Mouse (Mus musculus): ENCODE measurements around the gene Zdhhc19. TPM values are rescaled to one million over a fixed set of nuclear protein-coding genes. Genes with fewer than 3 reads are reported as not detected.
A peak's percentile ranks its signal among the peaks of the same experiment; 100 is the strongest.

Gene Zdhhc19
- total RNA-seq (2012; rRNA removed), result 0.58 TPM in 1 of 2 replicates, not detected in the other
- 1 to 10 TPM in 1 of 2 experiments, not detected in 1; 1.4 TPM for polyA plus RNA-seq (2012; ENCODE audit: insufficient read depth in 1 of 2, insufficient read length in 2 of 2, low read depth in 1 of 2, low replicate concordance in 2 of 2, missing spikeins in 1 of 2)

DNA sequence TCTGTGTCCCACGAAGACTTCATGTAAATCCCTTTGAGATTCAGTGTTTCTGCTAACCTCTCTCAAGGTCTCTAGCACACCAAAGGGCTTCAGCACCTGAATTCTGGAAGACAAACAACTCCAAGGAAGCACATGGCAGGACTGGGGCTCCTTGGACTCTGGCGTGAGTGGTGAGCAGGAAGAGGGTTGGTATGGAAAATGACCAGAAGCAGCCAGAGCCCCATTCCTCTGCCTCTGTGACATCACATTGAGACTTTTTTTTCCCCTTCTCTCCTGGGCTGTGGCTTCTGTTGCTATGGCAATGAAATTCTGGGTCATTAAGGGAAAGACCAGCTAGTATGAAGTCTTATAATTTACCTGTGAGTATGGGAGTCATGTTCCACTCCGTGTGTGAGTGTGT is at the start of gene Zdhhc19:
Gene Zdhhc19 (plus strand): TSS at position 301 of the 400 bp plus-strand sequence.
- no peak for DNase-seq (ENCODE audit: low read depth, low spot score)
- Histone ChIP-seq H3K4me1 (ENCODE audit: control insufficient read depth in 1 of 2, insufficient read depth in 2 of 2, low read length in 2 of 2) (no peaks in the 10 kb centered on the region), H3K27me3 (ENCODE audit: control insufficient read depth in 1 of 2, insufficient read depth in 2 of 2, low read length in 2 of 2) (no peaks in the 10 kb centered on the region), H3K4me3 (ENCODE audit: control insufficient read depth in 1 of 2, insufficient read depth in 1 of 2, low read depth in 2 of 2, low read length in 2 of 2) (no peak within 1 kb of the TSS), H3K9ac (ENCODE audit: control insufficient read depth, low read depth, low read length, poor library complexity, severe bottlenecking) (no peak within 1 kb of the TSS), H3K9me3 (replicated peaks; ENCODE audit: insufficient read depth, low read length) (no peaks in the 10 kb centered on the region), H3K27ac (ENCODE audit: control insufficient read depth, low read depth, low read length) (no peak within 1 kb of the TSS), H3K79me2 (ENCODE audit: control insufficient read depth, insufficient read depth, low read length, poor library complexity) (no peaks in the 10 kb centered on the region), H3K36me3 (ENCODE audit: control insufficient read depth in 1 of 2, insufficient read depth in 2 of 2, low read length in 2 of 2) (no peaks in the 10 kb centered on the region)
- TF ChIP-seq RAD21 (IDR thresholded peaks at IDR 0.05; ENCODE audit: low read depth, low read length), result no peak
- TF ChIP-seq USF2 (IDR thresholded peaks at IDR 0.05; ENCODE audit: borderline replicate concordance in 1 of 2, insufficient read depth in 1 of 2, low read depth in 1 of 2, low read length in 2 of 2), result no peak
- no peak for TF ChIP-seq UBTF (IDR thresholded peaks at IDR 0.05; ENCODE audit: borderline replicate concordance, insufficient read depth, low read depth, low read length)
- no peak for TF ChIP-seq JUND (IDR thresholded peaks at IDR 0.05; ENCODE audit: low read depth, low read length)
- TF ChIP-seq ZMIZ1 (IDR thresholded peaks at IDR 0.05; ENCODE audit: low read depth, low read length), result no peak
- TF ChIP-seq GATA1 (IDR thresholded peaks at IDR 0.05; ENCODE audit: low read depth, low read length), result no peak
- no peak for TF ChIP-seq SIN3A (IDR thresholded peaks at IDR 0.05; ENCODE audit: low read length)
- no peak for TF ChIP-seq POLR2A (IDR thresholded peaks at IDR 0.05; ENCODE audit: control insufficient read depth in 1 of 2, insufficient read depth in 1 of 2, low read depth in 1 of 2, low read length in 2 of 2, poor library complexity in 1 of 2)
- no peak for TF ChIP-seq MAFK (IDR thresholded peaks at IDR 0.05; ENCODE audit: borderline replicate concordance, low read depth, low read length)
- TF ChIP-seq POLR2AphosphoS5 (IDR thresholded peaks at IDR 0.05; ENCODE audit: borderline replicate concordance, low read depth, low read length), result no peak
- TF ChIP-seq ETS1 (IDR thresholded peaks at IDR 0.05; ENCODE audit: low read depth, low read length), result no peak
- TF ChIP-seq NRF1 (IDR thresholded peaks at IDR 0.05; ENCODE audit: insufficient read depth, low read depth, low read length, poor library complexity, severe bottlenecking), result no peak
- no peak for TF ChIP-seq ZC3H11A (IDR thresholded peaks at IDR 0.05; ENCODE audit: low read depth, low read length)
- no peak for TF ChIP-seq SMC3 (IDR thresholded peaks at IDR 0.05; ENCODE audit: low read depth, low read length)

DNA sequence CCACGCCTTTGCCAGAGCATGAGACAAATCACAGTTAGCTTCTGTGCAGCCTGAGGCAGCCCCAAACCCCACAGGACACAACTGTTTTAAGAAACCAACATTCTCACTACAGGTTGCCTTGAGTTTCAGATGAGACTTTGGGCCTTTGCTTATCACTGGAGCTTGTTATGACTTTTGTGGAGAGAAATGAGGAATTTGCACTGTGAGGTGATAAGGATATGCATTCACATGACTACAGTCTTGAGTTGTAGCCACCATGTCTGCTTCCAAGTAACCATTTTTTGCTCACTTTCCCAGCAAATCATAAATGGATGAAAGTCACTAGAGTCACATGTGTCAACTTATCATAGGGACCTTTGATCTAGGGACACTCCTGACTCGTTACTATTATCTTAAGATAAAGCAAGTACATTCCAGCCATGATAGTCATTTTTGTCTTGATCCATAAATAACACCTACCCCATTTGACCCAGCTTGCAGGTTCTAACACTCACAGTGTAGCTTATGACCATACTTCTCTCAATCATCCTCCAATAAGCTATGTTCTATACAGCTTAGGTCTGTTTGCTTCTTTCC is 49.4 kb upstream of the Zdhhc19 start:
- Histone ChIP-seq H3K9me3 (replicated peaks; ENCODE audit: insufficient read depth, low read length) (no peaks in the 10 kb centered on the region), H3K79me2 (ENCODE audit: control insufficient read depth, insufficient read depth, low read length, poor library complexity) (peaks cover 15% of the 10 kb centered on the region), H3K9ac (ENCODE audit: control insufficient read depth, low read depth, low read length, poor library complexity, severe bottlenecking) (no peak overlapping the region), H3K27ac (ENCODE audit: control insufficient read depth, low read depth, low read length) (peak overlapping the region; percentile 27), H3K4me1 (ENCODE audit: control insufficient read depth in 1 of 2, insufficient read depth in 2 of 2, low read length in 2 of 2) (peaks cover 43 to 54% of the 10 kb centered on the region in 2 experiments), H3K4me3 (ENCODE audit: control insufficient read depth in 1 of 2, insufficient read depth in 1 of 2, low read depth in 2 of 2, low read length in 2 of 2) (no peak overlapping the region), H3K27me3 (ENCODE audit: control insufficient read depth in 1 of 2, insufficient read depth in 2 of 2, low read length in 2 of 2) (no peaks in the 10 kb centered on the region), H3K36me3 (ENCODE audit: control insufficient read depth in 1 of 2, insufficient read depth in 2 of 2, low read length in 2 of 2) (peaks cover 0 to 64% of the 10 kb centered on the region in 2 experiments; a peak in 2 of 4 replicates)
- DNase-seq (ENCODE audit: low read depth, low spot score), result peak; percentile 66
- TF ChIP-seq BHLHE40 (IDR thresholded peaks at IDR 0.05; ENCODE audit: borderline replicate concordance, low read depth, low read length) (peak; percentile 90), MEF2A (IDR thresholded peaks at IDR 0.05; ENCODE audit: extremely low read depth, insufficient replicate concordance, low read depth, low read length, poor library complexity, severe bottlenecking) (no peak), USF1 (IDR thresholded peaks at IDR 0.05; ENCODE audit: low read depth, low read length) (peak; percentile 77), TBP (IDR thresholded peaks at IDR 0.05; ENCODE audit: low read depth, low read length) (0 out of 2 replicates have a peak, but pooled peaks have one; percentile 29), MYC (IDR thresholded peaks at IDR 0.05; ENCODE audit: low read depth, low read length) (no peak), SIN3A (IDR thresholded peaks at IDR 0.05; ENCODE audit: low read length) (peak; percentile 75), CHD1 (IDR thresholded peaks at IDR 0.05; ENCODE audit: low read depth, low read length) (no peak), TAL1 (IDR thresholded peaks at IDR 0.05; ENCODE audit: low read length) (0 out of 2 replicates have a peak, but pooled peaks have one; percentile 3), TCF12 (IDR thresholded peaks at IDR 0.05; ENCODE audit: low read depth, low read length) (peak; percentile 44; the same call in 1 of the 2 replicates), E2F4 (IDR thresholded peaks at IDR 0.05; ENCODE audit: borderline replicate concordance, low read depth, low read length) (no peak), ETS1 (IDR thresholded peaks at IDR 0.05; ENCODE audit: low read depth, low read length) (peak; percentile 73), GATA1 (IDR thresholded peaks at IDR 0.05; ENCODE audit: low read depth, low read length) (peak; percentile 83), EP300 (IDR thresholded peaks at IDR 0.05; ENCODE audit: low read depth in 1 of 2, low read length in 2 of 2) (peak; percentile 63 to 71; a peak in 3 of 4 replicates)

Measured in MEL (cell line).